Mouse (Mus musculus) forebrain, postnatal 0 days (tissue): Measurements from ENCODE around the gene Ubald2. TPM values are rescaled to one million over a fixed set of nuclear protein-coding genes. Genes with fewer than 3 reads are reported as not detected.

Source experiments
- ATAC-seq: fragments of 200-750 bp; cut with Nextera tagmentation; 2 replicates; pipeline ENCODE4 v1.8.0; 2017; ENCODE audit warnings: mild to moderate bottlenecking, moderate library complexity
- DNase-seq: peaks from one replicate; pipeline ENCODE4 v3.0.0-alpha.2; 2015
- H3K27ac ChIP-seq: fragments of 300-500 bp; sonication (generic); 2 replicates; pipeline ENCODE4 v1.5.1; 2014; ENCODE audit warnings: low read depth, mild to moderate bottlenecking, antibody characterized with exemption, low read length, moderate library complexity, mixed read lengths
- H3K27me3 ChIP-seq: fragments of 300-500 bp; sonication (generic); 2 replicates; pipeline ENCODE4 v1.6.1; 2014; ENCODE audit warnings: mild to moderate bottlenecking, low read length, mixed read lengths; ENCODE audit not compliant: insufficient read depth
- H3K36me3 ChIP-seq: fragments of 300-500 bp; sonication (generic); 2 replicates; pipeline ENCODE4 v1.6.1; 2014; ENCODE audit warnings: mild to moderate bottlenecking, moderate library complexity; ENCODE audit not compliant: insufficient read depth
- H3K4me1 ChIP-seq: fragments of 300-500 bp; sonication (generic); 2 replicates; pipeline ENCODE4 v1.6.1; 2014; ENCODE audit warnings: antibody characterized with exemption; ENCODE audit not compliant: insufficient read depth
- H3K4me2 ChIP-seq: fragments of 300-500 bp; sonication (generic); 2 replicates; pipeline ENCODE4 v1.6.1; 2014; ENCODE audit warnings: low read depth, mild to moderate bottlenecking, moderate library complexity
- H3K4me3 ChIP-seq: fragments of 300-500 bp; sonication (generic); 2 replicates; pipeline ENCODE4 v1.5.1; 2014; ENCODE audit warnings: low read depth, low read length, mixed read lengths
- H3K9ac ChIP-seq: fragments of 300-500 bp; sonication (generic); 2 replicates; pipeline ENCODE4 v1.6.1; 2014; ENCODE audit warnings: mild to moderate bottlenecking
- H3K9me3 ChIP-seq: fragments of 300-500 bp; sonication (generic); 2 replicates; pipeline ENCODE4 v1.6.1; 2016; ENCODE audit warnings: low read length
- CTCF ChIP-seq: sonication (generic); IDR thresholded peaks from 2 replicates; pipeline ENCODE4 v1.5.1; 2016; ENCODE audit warnings: antibody characterized with exemption, control low read depth, low read depth
- WGBS: fragments of 180-500 bp; shearing (Covaris S2); extraction: QIAGEN DNeasy Blood & Tissue Kit; methylation state at CpG from one replicate; pipeline ENCODE4 v1.1.7; 2014; 5-methylcytosine and 5-hydroxymethylcytosine counted together
- polyA plus RNA-seq: library from polyadenylated mRNA; unstranded; fragments of >200 nt; fragmentation: Nextera tagmentation; extraction: Ambion mirVana; gene quantifications from 2 replicates; pipeline ENCODE4 v1.2.1, GENCODE M21; 2015
- total RNA-seq: library from RNA; depleted of rRNA; stranded (reverse); fragments of >200 nt; gene quantifications from 2 replicates; pipeline ENCODE4 v1.2.3, GENCODE M21; 2014

The Ubald2 gene
- total and polyA plus RNA-seq, 2 experiments from 2014 or later = 50.6 to 88.0 TPM

GRCm38 (mm10) chr11:116435992-116436724, 2.3 kb downstream of the Ubald2 start:
- 65% methylated on average over 5 of the region's 5 CpGs for WGBS
- Histone ChIP-seq H3K4me2 (peak overlapping the region; percentile 73), H3K27ac (no peak overlapping the region), H3K9ac (0 out of 2 replicates have a peak overlapping the region, but pooled peaks have one; percentile 0), H3K9me3 (no peaks in the 10 kb centered on the region), H3K27me3 (no peaks in the 10 kb centered on the region; the same call in 1 of the 2 replicates), H3K4me1 (0 out of 2 replicates have a peak, but pooled peaks cover 4% of the 10 kb centered on the region), H3K36me3 (peaks cover 16% of the 10 kb centered on the region), H3K4me3 (no peak overlapping the region)
- no peak for TF ChIP-seq CTCF
- ATAC-seq = no peak
- DNase-seq = no peak

- ATAC-seq (no peak), DNase-seq (no peak)
- Histone ChIP-seq H3K9me3 (no peaks in the 10 kb centered on the region), H3K4me2 (peak overlapping the region; percentile 1; the same call in 1 of the 2 replicates), H3K4me1 (0 out of 2 replicates have a peak, but pooled peaks cover 4% of the 10 kb centered on the region), H3K9ac (0 out of 2 replicates have a peak overlapping the region, but pooled peaks have one; percentile 0), H3K4me3 (no peak overlapping the region), H3K36me3 (peaks cover 16% of the 10 kb centered on the region), H3K27ac (no peak overlapping the region), H3K27me3 (no peaks in the 10 kb centered on the region)
- no peak for TF ChIP-seq CTCF
- WGBS = 65% methylated on average over 4 of the region's 4 CpGs
These were observed 2.9 kb downstream of the Ubald2 start for GRCm38 (mm10) chr11:116436725-116437331.

DNA sequence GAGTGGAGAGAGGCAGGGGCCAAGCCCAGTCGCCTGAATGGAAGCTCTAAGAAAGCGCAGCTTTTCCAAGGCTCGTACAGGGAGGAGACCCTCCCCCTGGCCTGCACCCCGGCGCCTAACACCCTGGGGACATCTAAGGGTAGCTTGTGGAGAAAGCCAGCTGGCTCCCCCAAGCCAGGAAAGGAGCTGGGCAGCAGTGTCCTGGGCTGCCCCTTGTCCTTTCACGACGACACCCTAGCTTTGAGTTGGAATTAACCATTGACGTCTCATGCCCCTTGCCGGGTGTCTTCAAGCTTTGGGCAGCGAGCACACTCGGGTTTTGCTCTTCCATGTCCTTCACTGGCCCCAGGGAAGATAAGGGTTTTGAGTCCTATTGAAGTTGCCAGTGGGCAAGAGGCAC, 3.6 kb downstream of the Ubald2 start:
- 84% methylated on average over 11 of the region's 11 CpGs for WGBS
- TF ChIP-seq CTCF = no peak
- no peak overlapping the region for H3K9ac ChIP-seq
- ATAC-seq = no peak
- no peak overlapping the region for H3K4me2 ChIP-seq
- no peaks in the 10 kb centered on the region for H3K9me3 ChIP-seq
- no peak overlapping the region for H3K27ac ChIP-seq
- no peak for DNase-seq
- H3K4me1 ChIP-seq = 0 out of 2 replicates have a peak, but pooled peaks cover 4% of the 10 kb centered on the region
- peaks cover 16% of the 10 kb centered on the region for H3K36me3 ChIP-seq
- no peaks in the 10 kb centered on the region for H3K27me3 ChIP-seq
- H3K4me3 ChIP-seq = no peak overlapping the region

GRCm38 (mm10) chr11:116439269-116440240, 5.7 kb downstream of the Ubald2 start:
- 0 out of 2 replicates have a peak, but pooled peaks cover 4% of the 10 kb centered on the region for H3K4me1 ChIP-seq
- H3K9ac ChIP-seq = no peak overlapping the region
- H3K36me3 ChIP-seq = peaks cover 16% of the 10 kb centered on the region
- no peaks in the 10 kb centered on the region for H3K27me3 ChIP-seq
- H3K4me3 ChIP-seq = no peak overlapping the region
- no peak for DNase-seq
- H3K4me2 ChIP-seq = no peak overlapping the region
- TF ChIP-seq CTCF = no peak
- no peak for ATAC-seq
- WGBS = 85% methylated on average over 19 of the region's 19 CpGs
- no peak overlapping the region for H3K27ac ChIP-seq
- no peaks in the 10 kb centered on the region for H3K9me3 ChIP-seq

DNA sequence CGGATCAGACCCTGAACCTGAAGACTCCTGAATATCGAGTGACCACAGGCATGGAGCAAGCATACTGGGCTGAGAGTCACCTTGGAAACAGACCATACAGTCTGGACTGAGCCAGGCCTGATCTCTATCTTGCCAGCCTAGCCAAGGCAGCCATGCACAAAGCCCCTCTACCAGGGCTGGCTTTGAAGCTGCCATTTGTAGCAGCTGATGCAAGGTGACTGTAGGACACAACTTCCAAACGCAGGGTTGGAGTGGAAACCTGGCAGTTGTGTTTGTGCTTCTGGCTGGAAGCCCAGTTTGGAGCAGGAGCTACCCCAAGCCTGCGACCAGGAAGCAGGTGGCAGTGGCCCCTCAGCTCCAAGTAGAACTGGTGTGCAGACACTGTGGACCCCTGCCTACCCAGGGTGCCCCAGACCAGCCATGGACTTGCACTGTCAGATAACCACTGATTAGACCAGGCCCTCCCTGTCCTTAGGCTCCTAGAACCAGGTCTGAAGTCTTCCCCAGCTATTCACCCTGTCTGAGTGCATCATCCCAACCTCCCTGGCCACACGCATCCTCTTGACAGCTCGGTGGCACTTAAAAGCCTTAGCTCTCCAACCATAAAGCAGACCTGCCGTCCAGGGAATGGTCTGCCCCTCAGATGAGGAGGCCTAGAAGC, 6.6 kb downstream of the Ubald2 start:
- peaks cover 16% of the 10 kb centered on the region for H3K36me3 ChIP-seq
- 71% methylated on average over 7 of the region's 7 CpGs for WGBS

DNA sequence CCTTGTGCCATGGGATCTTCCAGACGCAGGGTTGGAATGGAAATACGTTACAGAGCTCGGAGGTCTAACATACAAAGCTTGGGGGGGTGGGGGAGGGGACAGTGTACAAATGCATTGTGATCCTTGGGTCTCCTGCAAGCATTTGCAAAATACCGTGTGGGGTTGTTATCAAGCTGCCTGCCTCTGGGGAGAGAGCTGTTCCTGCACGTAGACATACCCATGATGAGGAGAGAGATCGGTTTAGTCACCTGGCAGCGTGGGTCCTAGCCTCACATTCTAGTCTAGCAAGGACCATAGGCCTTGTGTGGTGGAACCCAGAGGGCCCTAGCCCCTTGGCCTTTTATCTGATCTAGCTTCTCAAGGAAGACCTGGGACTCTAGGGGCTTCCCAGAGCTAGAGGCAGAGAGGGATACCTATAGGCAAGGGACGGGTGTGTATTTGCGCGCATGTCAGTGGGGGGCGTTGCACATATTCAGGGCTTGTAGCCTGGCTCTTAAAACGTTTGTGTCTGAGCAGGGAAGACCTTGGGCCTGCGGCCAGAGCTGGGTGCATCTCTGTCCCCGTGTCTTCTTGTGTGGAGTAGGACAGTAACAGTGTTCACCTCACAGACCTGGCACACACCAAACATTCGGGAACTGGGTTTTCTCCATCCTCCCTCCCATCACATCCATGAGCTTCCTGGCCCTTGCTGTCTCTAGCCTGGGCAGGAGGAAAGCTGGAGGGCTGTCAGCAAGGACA, 8.4 kb downstream of the Ubald2 start:
- DNase-seq (no peak), ATAC-seq (no peak)
- H3K4me3 ChIP-seq = no peak overlapping the region
- H3K36me3 ChIP-seq = peaks cover 8% of the 10 kb centered on the region
- H3K27ac ChIP-seq = no peak overlapping the region
- 83% methylated on average over 15 of the region's 15 CpGs for WGBS
- H3K9me3 ChIP-seq = no peaks in the 10 kb centered on the region
- H3K27me3 ChIP-seq = peaks cover 6% of the 10 kb centered on the region; the same call in 1 of the 2 replicates
- H3K4me1 ChIP-seq = 0 out of 2 replicates have a peak, but pooled peaks cover under 1% of the 10 kb centered on the region
- no peak overlapping the region for H3K9ac ChIP-seq
- TF ChIP-seq CTCF = no peak
- no peak overlapping the region for H3K4me2 ChIP-seq

More for the DNA sequence above, 6.6 kb downstream of the Ubald2 start:
- ATAC-seq (no peak), DNase-seq (peak; percentile 27)
- Histone ChIP-seq H3K9ac (no peak overlapping the region), H3K4me1 (0 out of 2 replicates have a peak, but pooled peaks cover 4% of the 10 kb centered on the region), H3K4me2 (no peak overlapping the region), H3K9me3 (no peaks in the 10 kb centered on the region), H3K27ac (no peak overlapping the region), H3K27me3 (no peaks in the 10 kb centered on the region), H3K4me3 (no peak overlapping the region)
- no peak for TF ChIP-seq CTCF
